Mouse (Mus musculus) lung, postnatal 0 days (tissue): ENCODE results near the gene Gm3045.

Source experiments
- CTCF ChIP-seq: IDR thresholded peaks from 2 replicates; pipeline ENCODE4 v1.5.1; 2016; ENCODE audit warnings: antibody characterized with exemption, mild to moderate bottlenecking
- EP300 ChIP-seq: IDR thresholded peaks from 2 replicates; pipeline ENCODE4 v1.6.1; 2016; ENCODE audit warnings: antibody characterized with exemption, mild to moderate bottlenecking, control low read depth

- TF ChIP-seq CTCF: no peak
- TF ChIP-seq EP300: no peak
Measured at GRCm38 (mm10) chr13:56468536-56468935, 42.1 kb downstream of the Gm3045 start.
